Mouse (Mus musculus): ENCODE data around the gene Susd1.

GRCm38 (mm10) chr4:59327986-59328385 is 110.4 kb downstream of the Susd1 start:
- TF ChIP-seq POLR2A (IDR thresholded peaks at IDR 0.05; ENCODE audit: low read depth, low read length): no peak
- no peak for TF ChIP-seq CTCF (IDR thresholded peaks at IDR 0.05; ENCODE audit: extremely low read depth, insufficient read depth, insufficient read length, insufficient replicate concordance)

Measured in spleen, adult 2 months (tissue).